Mouse (Mus musculus) C2C12 (cell line): ENCODE results near the gene Ugt3a1.

Source experiments
- CTCF ChIP-seq: IDR thresholded peaks from one replicate; pipeline ENCODE4 v1.5.1; 2011; ENCODE audit not compliant: control insufficient read depth, insufficient read depth, insufficient read length
- MAX ChIP-seq: IDR thresholded peaks from one replicate; pipeline ENCODE4 v1.6.1; 2011; ENCODE audit warnings: mild to moderate bottlenecking, control low read depth

DNA sequence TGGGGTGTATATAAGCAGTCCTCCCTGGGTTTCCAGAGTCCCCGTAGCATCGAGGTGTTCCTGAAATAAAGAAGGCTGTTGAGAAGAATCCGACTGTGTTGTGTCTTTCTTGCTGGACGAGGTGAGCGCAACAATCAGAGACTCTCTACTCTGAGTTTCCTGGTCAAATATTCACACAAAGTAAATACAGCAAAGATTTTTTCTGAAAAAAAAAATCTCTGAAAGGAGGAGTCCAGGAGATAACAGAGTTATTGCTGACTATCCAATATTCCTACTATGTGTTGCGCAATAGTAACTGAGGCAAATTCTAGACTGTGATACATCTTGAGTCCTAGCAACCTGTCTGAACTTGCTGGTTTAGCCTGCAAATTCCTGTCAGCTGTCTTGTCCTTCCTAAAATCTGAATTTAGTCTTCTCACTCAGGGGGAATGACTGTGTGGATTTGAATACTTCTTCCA lies at the start of gene Ugt3a1:
- no peak for TF ChIP-seq CTCF
- TF ChIP-seq MAX, result no peak
